Mouse (Mus musculus) MEL (cell line): ENCODE measurements around the gene Ap2a1. TPM values are rescaled to one million over a fixed set of nuclear protein-coding genes. Genes with fewer than 3 reads are reported as not detected.

Source experiments
- DNase-seq: peaks from one replicate; pipeline ENCODE4 v3.0.0; 2011; ENCODE audit warnings: low read depth, low spot score
- H3K27ac ChIP-seq: 2 replicates; pipeline ENCODE4 v1.5.1; 2012; ENCODE audit warnings: low read depth, mild to moderate bottlenecking, control low read depth, low read length, moderate library complexity; ENCODE audit not compliant: control insufficient read depth
- H3K27me3 ChIP-seq, 2 experiments: fragments of 150-350 bp in 1 of 2; sonication (generic) in 1 of 2; 2 replicates each; pipeline ENCODE4 v1.6.1; 2012; ENCODE audit warnings: low read length in 2 of 2, mild to moderate bottlenecking in 2 of 2, improper control_type of control experiment in 1 of 2, moderate library complexity in 1 of 2; ENCODE audit not compliant: insufficient read depth in 2 of 2, control insufficient read depth in 1 of 2
- H3K36me3 ChIP-seq, 2 experiments: 2 replicates each; pipeline ENCODE4 v1.6.1; 2012 to 2014; ENCODE audit warnings: low read length in 2 of 2, improper control_type of control experiment in 1 of 2, inconsistent platforms in 1 of 2, mild to moderate bottlenecking in 1 of 2; ENCODE audit not compliant: insufficient read depth in 2 of 2, control insufficient read depth in 1 of 2
- H3K4me1 ChIP-seq, 2 experiments: fragments of 150-350 bp in 1 of 2; sonication (generic) in 1 of 2; 2 replicates each; pipeline ENCODE4 v1.6.1; 2012; ENCODE audit warnings: low read length in 2 of 2, improper control_type of control experiment in 1 of 2, mild to moderate bottlenecking in 1 of 2; ENCODE audit not compliant: insufficient read depth in 2 of 2, control insufficient read depth in 1 of 2
- H3K4me3 ChIP-seq, 2 experiments: fragments of 150-350 bp in 1 of 2; sonication (generic) in 1 of 2; 2 replicates each; pipeline ENCODE4 v1.5.1; 2012; ENCODE audit warnings: low read depth in 2 of 2, low read length in 2 of 2, mild to moderate bottlenecking in 2 of 2, moderate library complexity in 2 of 2, control low read depth in 1 of 2, improper control_type of control experiment in 1 of 2; ENCODE audit not compliant: control insufficient read depth in 1 of 2, insufficient read depth in 1 of 2
- H3K79me2 ChIP-seq: 2 replicates; pipeline ENCODE4 v1.6.1; 2012; ENCODE audit warnings: mild to moderate bottlenecking, low read length, moderate library complexity; ENCODE audit not compliant: control insufficient read depth, poor library complexity, insufficient read depth
- H3K9ac ChIP-seq: 2 replicates; pipeline ENCODE4 v1.6.1; 2012; ENCODE audit warnings: low read depth, mild to moderate bottlenecking, control low read depth, low read length, moderate library complexity; ENCODE audit not compliant: control insufficient read depth, poor library complexity, severe bottlenecking
- H3K9me3 ChIP-seq: fragments of 150-350 bp; sonication (generic); replicated peaks from 2 replicates; pipeline ENCODE4 v1.6.1; 2012; ENCODE audit warnings: mild to moderate bottlenecking, low read length, improper control_type of control experiment, moderate library complexity; ENCODE audit not compliant: insufficient read depth
- BHLHE40 ChIP-seq: IDR thresholded peaks from 2 replicates; pipeline ENCODE4 v1.6.1; 2012; ENCODE audit warnings: low read depth, mild to moderate bottlenecking, inconsistent platforms, low read length, improper control_type of control experiment, borderline replicate concordance
- CHD1 ChIP-seq: IDR thresholded peaks from 2 replicates; pipeline ENCODE4 v1.6.1; 2012; ENCODE audit warnings: low read depth, mild to moderate bottlenecking, inconsistent platforms, low read length, improper control_type of control experiment
- CHD2 ChIP-seq: IDR thresholded peaks from 2 replicates; pipeline ENCODE4 v1.6.1; 2011; ENCODE audit warnings: low read length, improper control_type of control experiment
- CTCF ChIP-seq, 3 experiments: IDR thresholded peaks in 2 of 3; conservative IDR thresholded peaks in 1 of 3; 2 replicates each; pipeline ENCODE4 v1.5.1; 2011 to 2012; ENCODE audit warnings: low read length in 3 of 3, low read depth in 2 of 3, mild to moderate bottlenecking in 2 of 3, improper control_type of control experiment in 1 of 3, inconsistent platforms in 1 of 3, mixed read lengths in 1 of 3, moderate library complexity in 1 of 3; ENCODE audit not compliant: control insufficient read depth in 1 of 3, insufficient read depth in 1 of 3, poor library complexity in 1 of 3, severe bottlenecking in 1 of 3
- E2F4 ChIP-seq: IDR thresholded peaks from 2 replicates; pipeline ENCODE4 v1.6.1; 2011; ENCODE audit warnings: low read depth, low read length, improper control_type of control experiment, borderline replicate concordance
- ELF1 ChIP-seq: IDR thresholded peaks from 2 replicates; pipeline ENCODE4 v1.6.1; 2014; ENCODE audit warnings: low read depth, mild to moderate bottlenecking, inconsistent platforms, low read length, improper control_type of control experiment, moderate library complexity
- ETS1 ChIP-seq: IDR thresholded peaks from 2 replicates; pipeline ENCODE4 v1.6.1; 2012; ENCODE audit warnings: low read depth, mild to moderate bottlenecking, inconsistent platforms, low read length, improper control_type of control experiment, moderate library complexity
- GABPA ChIP-seq: IDR thresholded peaks from 2 replicates; pipeline ENCODE4 v1.6.1; 2012; ENCODE audit warnings: low read depth, mild to moderate bottlenecking, inconsistent platforms, low read length, improper control_type of control experiment, moderate library complexity
- GATA1 ChIP-seq: IDR thresholded peaks from 2 replicates; pipeline ENCODE4 v1.6.1; 2011; ENCODE audit warnings: low read depth, low read length, improper control_type of control experiment
- HCFC1 ChIP-seq: IDR thresholded peaks from 2 replicates; pipeline ENCODE4 v1.6.1; 2012; ENCODE audit warnings: low read depth, mild to moderate bottlenecking, inconsistent platforms, low read length, improper control_type of control experiment, moderate library complexity
- JUND ChIP-seq: IDR thresholded peaks from 2 replicates; pipeline ENCODE4 v1.6.1; 2011; ENCODE audit warnings: low read depth, mild to moderate bottlenecking, improper control_type of control experiment, low read length
- KAT2A ChIP-seq: conservative IDR thresholded peaks from 2 replicates; pipeline ENCODE4 v1.6.1; 2012; ENCODE audit warnings: low read depth, low read length, improper control_type of control experiment, inconsistent platforms
- MAFK ChIP-seq: IDR thresholded peaks from 2 replicates; pipeline ENCODE4 v1.6.1; 2011; ENCODE audit warnings: low read depth, mild to moderate bottlenecking, low read length, improper control_type of control experiment, borderline replicate concordance
- MAX ChIP-seq: IDR thresholded peaks from 2 replicates; pipeline ENCODE4 v1.6.1; 2011; ENCODE audit warnings: low read length, improper control_type of control experiment
- MAZ ChIP-seq: IDR thresholded peaks from 2 replicates; pipeline ENCODE4 v1.6.1; 2012; ENCODE audit warnings: low read depth, mild to moderate bottlenecking, inconsistent platforms, low read length, improper control_type of control experiment
- MYB ChIP-seq: IDR thresholded peaks from 2 replicates; pipeline ENCODE4 v1.6.1; 2011; ENCODE audit warnings: mild to moderate bottlenecking, low read depth, low read length, improper control_type of control experiment
- MYC ChIP-seq: IDR thresholded peaks from 2 replicates; pipeline ENCODE4 v1.6.1; 2011; ENCODE audit warnings: low read depth, mild to moderate bottlenecking, low read length, improper control_type of control experiment, moderate library complexity
- NELFE ChIP-seq: IDR thresholded peaks from 2 replicates; pipeline ENCODE4 v1.6.1; 2011; ENCODE audit warnings: low read depth, low read length, improper control_type of control experiment
- POLR2A ChIP-seq, 2 experiments: IDR thresholded peaks; 2 replicates each; pipeline ENCODE4 v1.6.1; 2011 to 2012; ENCODE audit warnings: low read length in 2 of 2, mild to moderate bottlenecking in 2 of 2, control low read depth in 1 of 2, improper control_type of control experiment in 1 of 2, low read depth in 1 of 2, moderate library complexity in 1 of 2; ENCODE audit not compliant: control insufficient read depth in 1 of 2, insufficient read depth in 1 of 2, poor library complexity in 1 of 2
- POLR2AphosphoS2 ChIP-seq: IDR thresholded peaks from 2 replicates; pipeline ENCODE4 v1.6.1; 2011; ENCODE audit warnings: low read length, improper control_type of control experiment
- RCOR1 ChIP-seq: IDR thresholded peaks from 2 replicates; pipeline ENCODE4 v1.6.1; 2012; ENCODE audit warnings: low read depth, mild to moderate bottlenecking, inconsistent platforms, low read length, improper control_type of control experiment
- SIN3A ChIP-seq: IDR thresholded peaks from 2 replicates; pipeline ENCODE4 v1.6.1; 2012; ENCODE audit warnings: low read length, improper control_type of control experiment, inconsistent platforms
- SMC3 ChIP-seq: IDR thresholded peaks from 2 replicates; pipeline ENCODE4 v1.6.1; 2011; ENCODE audit warnings: low read depth, low read length, improper control_type of control experiment
- TAL1 ChIP-seq: IDR thresholded peaks from 2 replicates; pipeline ENCODE4 v1.6.1; 2012; ENCODE audit warnings: mild to moderate bottlenecking, inconsistent platforms, low read length, moderate library complexity, mixed read lengths
- TBP ChIP-seq: IDR thresholded peaks from 2 replicates; pipeline ENCODE4 v1.8.0; 2011; ENCODE audit warnings: low read depth, low read length, improper control_type of control experiment
- TCF12 ChIP-seq: IDR thresholded peaks from 2 replicates; pipeline ENCODE4 v1.6.1; 2014; ENCODE audit warnings: low read depth, mild to moderate bottlenecking, inconsistent platforms, low read length, improper control_type of control experiment, moderate library complexity
- USF1 ChIP-seq: IDR thresholded peaks from 2 replicates; pipeline ENCODE4 v1.6.1; 2014; ENCODE audit warnings: low read depth, mild to moderate bottlenecking, inconsistent platforms, low read length, improper control_type of control experiment, moderate library complexity
- USF2 ChIP-seq, 2 experiments: IDR thresholded peaks; 2 replicates each; pipeline ENCODE4 v1.6.1; 2011 to 2012; ENCODE audit warnings: improper control_type of control experiment in 2 of 2, low read length in 2 of 2, borderline replicate concordance in 1 of 2, inconsistent platforms in 1 of 2, low read depth in 1 of 2, mild to moderate bottlenecking in 1 of 2; ENCODE audit not compliant: insufficient read depth in 1 of 2
- ZC3H11A ChIP-seq: IDR thresholded peaks from 2 replicates; pipeline ENCODE4 v1.6.1; 2012; ENCODE audit warnings: low read depth, mild to moderate bottlenecking, inconsistent platforms, low read length, improper control_type of control experiment
- ZKSCAN1 ChIP-seq: IDR thresholded peaks from 2 replicates; pipeline ENCODE4 v1.6.1; 2012; ENCODE audit warnings: low read depth, mild to moderate bottlenecking, inconsistent platforms, low read length, improper control_type of control experiment, moderate library complexity
- ZNF384 ChIP-seq: IDR thresholded peaks from 2 replicates; pipeline ENCODE4 v1.6.1; 2012; ENCODE audit warnings: low read depth, mild to moderate bottlenecking, inconsistent platforms, low read length, improper control_type of control experiment
- polyA plus RNA-seq, 2 experiments: library from polyadenylated mRNA; stranded (reverse) in 1 of 2; unstranded in 1 of 2; fragments of >175 nt in 1 of 2; fragments of >200 nt in 1 of 2; gene quantifications; 2 replicates each; pipeline versions ENCODE4 v1.2.1 to v1.2.4; 2012; ENCODE audit warnings: low replicate concordance in 2 of 2, low read depth in 1 of 2; ENCODE audit not compliant: insufficient read length in 2 of 2, insufficient read depth in 1 of 2, missing spikeins in 1 of 2
- total RNA-seq: library from RNA; depleted of rRNA; stranded (reverse); fragments of 300-350 nt; gene quantifications from 2 replicates; pipeline ENCODE4 v1.2.3, GENCODE M21; 2012

The Ap2a1 gene
- total and polyA plus RNA-seq, 3 experiments = 54.0 to 107 (median 73.1) TPM

DNA sequence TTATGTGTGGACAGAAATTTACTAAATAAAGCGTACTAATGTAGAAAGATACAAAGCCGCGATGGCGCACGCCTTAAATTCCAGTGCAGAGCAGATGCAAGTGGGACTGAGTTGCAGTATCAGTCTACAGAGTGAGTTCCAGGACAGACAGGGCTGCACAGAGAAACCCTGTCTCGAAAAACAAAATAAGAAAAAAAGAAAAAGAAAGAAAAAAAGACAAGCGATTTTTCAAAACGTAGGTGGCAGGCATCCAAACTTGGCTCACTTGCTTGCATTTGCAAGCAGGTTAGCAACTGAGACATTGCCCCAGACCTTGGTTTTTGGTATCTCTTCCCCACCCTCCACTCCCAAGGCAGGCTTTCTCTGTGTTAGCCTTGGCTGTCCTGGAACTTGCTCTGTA lies 36.1 kb downstream of the Ap2a1 start:
- no peaks in the 10 kb centered on the region for H3K9me3 ChIP-seq
- peak overlapping the region; percentile 13 to 63; a peak in 3 of 4 replicates for H3K4me3 ChIP-seq
- peaks cover 24% of the 10 kb centered on the region for H3K79me2 ChIP-seq
- no peak overlapping the region for H3K27ac ChIP-seq
- no peaks in the 10 kb centered on the region for H3K27me3 ChIP-seq
- DNase-seq = peak; percentile 40
- no peak for TF ChIP-seq MYC
- no peak for TF ChIP-seq MAX
- no peak for TF ChIP-seq ZNF384
- no peak for TF ChIP-seq USF2 (IDR thresholded peaks at IDR 0.05; ENCODE audit: borderline replicate concordance in 1 of 2, insufficient read depth in 1 of 2, low read depth in 1 of 2, low read length in 2 of 2)
- TF ChIP-seq ZC3H11A = no peak
- no peak for TF ChIP-seq KAT2A
- TF ChIP-seq ZKSCAN1 = no peak
- TF ChIP-seq, all 39 proteins: peak for 0
- H3K9ac ChIP-seq = peak overlapping the region; percentile 28
- peaks cover 0 to 10% of the 10 kb centered on the region in 2 experiments; a peak in 2 of 4 replicates for H3K36me3 ChIP-seq
- peaks cover 0 to 25% of the 10 kb centered on the region in 2 experiments; a peak in 2 of 4 replicates for H3K4me1 ChIP-seq

DNA sequence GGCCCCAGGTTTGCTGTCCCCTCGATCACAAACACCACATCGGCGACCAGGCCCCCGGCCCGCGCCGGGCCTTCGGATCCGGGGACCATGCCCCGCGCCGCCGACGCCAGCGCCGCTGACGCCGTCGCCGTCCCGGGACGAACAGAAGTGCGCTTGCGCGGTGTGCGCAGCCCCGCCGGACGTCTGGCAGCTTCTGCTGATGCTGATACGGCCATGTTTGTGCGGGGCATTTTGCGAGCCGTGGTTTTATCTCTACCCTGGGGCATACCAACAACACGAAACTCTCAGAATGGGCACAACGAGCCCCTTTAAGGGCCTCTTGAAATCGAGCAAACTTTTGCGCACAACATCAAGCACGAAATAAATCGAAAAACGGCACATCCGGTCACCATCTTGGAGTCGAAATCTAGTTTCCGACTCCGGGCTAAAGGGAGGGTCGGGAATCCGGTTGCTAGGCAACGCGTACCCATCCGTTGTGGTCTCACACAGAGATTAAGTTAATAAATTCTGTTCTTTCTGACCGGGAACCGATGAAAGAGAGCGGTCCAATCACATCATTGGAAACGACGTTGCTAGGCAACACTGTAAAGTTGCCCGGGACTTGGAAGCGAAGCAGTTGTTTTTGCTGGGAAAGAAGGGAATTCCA lies 36.9 kb downstream of the Ap2a1 start, which contains the start of gene Med25:
Gene Med25 (minus strand): TSS at position 437 of the 646 bp plus-strand sequence.
- peak; percentile 95 for DNase-seq
- Histone ChIP-seq H3K4me3 (peak within 1 kb of the TSS; percentile 63 to 88), H3K79me2 (peaks cover 24% of the 10 kb centered on the region), H3K36me3 (peaks cover 0 to 10% of the 10 kb centered on the region in 2 experiments; a peak in 2 of 4 replicates), H3K27me3 (no peaks in the 10 kb centered on the region), H3K9me3 (no peaks in the 10 kb centered on the region), H3K9ac (peak within 1 kb of the TSS; percentile 83), H3K27ac (peak within 1 kb of the TSS; percentile 95), H3K4me1 (peaks cover 0 to 25% of the 10 kb centered on the region in 2 experiments; a peak in 2 of 4 replicates)
- peak; percentile 41; the same call in 1 of the 2 replicates for TF ChIP-seq TBP
- peak; percentile 22; the same call in 1 of the 2 replicates for TF ChIP-seq MYB
- no peak for TF ChIP-seq BHLHE40
- TF ChIP-seq ETS1 = no peak
- no peak for TF ChIP-seq USF2 (IDR thresholded peaks at IDR 0.05; ENCODE audit: borderline replicate concordance in 1 of 2, insufficient read depth in 1 of 2, low read depth in 1 of 2, low read length in 2 of 2)
- peak; percentile 40; the same call in 1 of the 2 replicates for TF ChIP-seq ELF1
- TF ChIP-seq POLR2AphosphoS2 = peak; percentile 79; the same call in 1 of the 2 replicates
- TF ChIP-seq ZKSCAN1 = no peak
- no peak for TF ChIP-seq CTCF (IDR thresholded peaks at IDR 0.05 in 2 of 3, conservative IDR thresholded peaks at IDR 0.05 in 1 of 3; ENCODE audit: control insufficient read depth in 1 of 3, insufficient read depth in 1 of 3, low read depth in 2 of 3, low read length in 3 of 3, poor library complexity in 1 of 3, severe bottlenecking in 1 of 3)
- TF ChIP-seq HCFC1 = peak; percentile 97
- peak; percentile 25; the same call in 1 of the 2 replicates for TF ChIP-seq GATA1
- no peak for TF ChIP-seq MAFK
- no peak for TF ChIP-seq GABPA
- no peak for TF ChIP-seq JUND
- no peak for TF ChIP-seq E2F4
- no peak for TF ChIP-seq MAZ
- no peak for TF ChIP-seq ZC3H11A
- no peak for TF ChIP-seq MAX
- no peak for TF ChIP-seq TAL1
- no peak for TF ChIP-seq CHD1
- peak; percentile 94 for TF ChIP-seq POLR2A (IDR thresholded peaks at IDR 0.05; ENCODE audit: control insufficient read depth in 1 of 2, insufficient read depth in 1 of 2, low read depth in 1 of 2, low read length in 2 of 2, poor library complexity in 1 of 2)
- TF ChIP-seq RCOR1 = peak; percentile 40; the same call in 1 of the 2 replicates
- no peak for TF ChIP-seq ZNF384
- peak; percentile 96 for TF ChIP-seq NELFE
- no peak for TF ChIP-seq CHD2
- TF ChIP-seq USF1 = no peak
- TF ChIP-seq TCF12 = peak; percentile 54; the same call in 1 of the 2 replicates
- TF ChIP-seq SMC3 = no peak
- TF ChIP-seq SIN3A = peak; percentile 90
